Mouse (Mus musculus) midbrain, embryonic 13.5 days (tissue): Measurements from ENCODE around the gene Neu3. TPM values are rescaled to one million over a fixed set of nuclear protein-coding genes. Genes with fewer than 3 reads are reported as not detected.
"Not testable (repeated sequence)": the region's sequence is repeated elsewhere in the genome, so short reads cannot be mapped to it uniquely, and the experiment has no call there.

ENCODE experiments used
- ATAC-seq: fragments of 200-750 bp; cut with Nextera tagmentation; 2 replicates; pipeline ENCODE4 v1.8.0; 2017; ENCODE audit warnings: mild to moderate bottlenecking, moderate TSS enrichment, moderate library complexity
- H3K27ac ChIP-seq: fragments of 300-500 bp; sonication (generic); 2 replicates; pipeline ENCODE4 v1.5.1; 2015; ENCODE audit warnings: inconsistent platforms, mild to moderate bottlenecking, moderate library complexity
- H3K27me3 ChIP-seq: fragments of 300-500 bp; sonication (generic); 2 replicates; pipeline ENCODE4 v1.6.1; 2015; ENCODE audit warnings: mild to moderate bottlenecking, inconsistent platforms
- H3K36me3 ChIP-seq: fragments of 300-500 bp; sonication (generic); 2 replicates; pipeline ENCODE4 v1.6.1; 2015; ENCODE audit warnings: mild to moderate bottlenecking, inconsistent platforms
- H3K4me1 ChIP-seq: fragments of 300-500 bp; sonication (generic); replicated peaks from 2 replicates; pipeline ENCODE4 v1.6.1; 2015; ENCODE audit warnings: inconsistent platforms
- H3K4me2 ChIP-seq: fragments of 300-500 bp; sonication (generic); replicated peaks from 2 replicates; pipeline ENCODE4 v1.6.1; 2015; ENCODE audit warnings: moderate library complexity, mild to moderate bottlenecking, inconsistent platforms
- H3K4me3 ChIP-seq: fragments of 300-500 bp; sonication (generic); replicated peaks from 2 replicates; pipeline ENCODE4 v1.5.1; 2015; ENCODE audit warnings: mild to moderate bottlenecking, inconsistent platforms
- H3K9ac ChIP-seq: fragments of 300-500 bp; sonication (generic); replicated peaks from 2 replicates; pipeline ENCODE4 v1.6.1; 2015; ENCODE audit warnings: mild to moderate bottlenecking, inconsistent platforms
- H3K9me3 ChIP-seq: fragments of 300-500 bp; sonication (generic); 2 replicates; pipeline ENCODE4 v1.6.1; 2016; ENCODE audit warnings: mild to moderate bottlenecking, inconsistent platforms
- WGBS: fragments of 180-500 bp; shearing (Covaris S2); methylation state at CpG from one replicate; pipeline ENCODE4 v1.1.7; 2015; 5-methylcytosine and 5-hydroxymethylcytosine counted together
- polyA plus RNA-seq: library from polyadenylated mRNA; unstranded; fragments of >200 nt; fragmentation: Nextera tagmentation; extraction: Ambion mirVana; gene quantifications from 2 replicates; pipeline ENCODE4 v1.2.1, GENCODE M21; 2015

Neu3 gene
- polyA plus RNA-seq, 1 experiment from 2014 or later: 1.2 TPM

- 72% methylated on average over 6 of the region's 6 CpGs for WGBS
- Histone ChIP-seq H3K4me3 (no peak overlapping the region), H3K4me2 (no peak overlapping the region), H3K4me1 (peaks cover 8% of the 10 kb centered on the region), H3K36me3 (no peaks in the 10 kb centered on the region), H3K27ac (no peak overlapping the region), H3K9me3 (no peaks in the 10 kb centered on the region), H3K9ac (no peak overlapping the region), H3K27me3 (no peaks in the 10 kb centered on the region)
- ATAC-seq: no peak
Observed at GRCm38 (mm10) chr7:99826096-99826495, 2.1 kb downstream of the Neu3 start.

- H3K27ac ChIP-seq: no peak overlapping the region
- no peak for ATAC-seq
- H3K4me2 ChIP-seq: no peak overlapping the region
- H3K9me3 ChIP-seq: no peaks in the 10 kb centered on the region
- no peaks in the 10 kb centered on the region for H3K27me3 ChIP-seq
- WGBS: 88% methylated on average over 9 of the region's 9 CpGs
- peaks cover 8% of the 10 kb centered on the region for H3K4me1 ChIP-seq
- no peaks in the 10 kb centered on the region for H3K36me3 ChIP-seq
- no peak overlapping the region for H3K9ac ChIP-seq
- no peak overlapping the region for H3K4me3 ChIP-seq
Observed at GRCm38 (mm10) chr7:99825511-99825910, 2.7 kb downstream of the Neu3 start.

GRCm38 (mm10) chr7:99824649-99825483 lies 3.4 kb downstream of the Neu3 start:
- H3K4me1 ChIP-seq: peaks cover 8% of the 10 kb centered on the region
- 88% methylated on average over 16 of the region's 16 CpGs for WGBS
- H3K27ac ChIP-seq: no peak overlapping the region
- H3K36me3 ChIP-seq: no peaks in the 10 kb centered on the region
- no peaks in the 10 kb centered on the region for H3K27me3 ChIP-seq
- H3K4me3 ChIP-seq: no peak overlapping the region
- no peak for ATAC-seq
- H3K9ac ChIP-seq: no peak overlapping the region
- no peaks in the 10 kb centered on the region for H3K9me3 ChIP-seq
- H3K4me2 ChIP-seq: no peak overlapping the region

- ATAC-seq: no peak
- Histone ChIP-seq H3K4me3 (no peak overlapping the region), H3K27ac (no peak overlapping the region), H3K27me3 (no peaks in the 10 kb centered on the region), H3K36me3 (no peaks in the 10 kb centered on the region), H3K9ac (no peak overlapping the region), H3K9me3 (no peaks in the 10 kb centered on the region), H3K4me1 (peaks cover 7% of the 10 kb centered on the region), H3K4me2 (no peak overlapping the region)
- 86% methylated on average over 10 of the region's 10 CpGs for WGBS
Observed at GRCm38 (mm10) chr7:99823045-99823663, 5.1 kb downstream of the Neu3 start.

- H3K9ac ChIP-seq: no peak overlapping the region
- H3K9me3 ChIP-seq: no peaks in the 10 kb centered on the region
- no peak for ATAC-seq
- no peaks in the 10 kb centered on the region for H3K27me3 ChIP-seq
- no peak overlapping the region for H3K4me2 ChIP-seq
- no peaks in the 10 kb centered on the region for H3K36me3 ChIP-seq
- H3K4me1 ChIP-seq: no peaks in the 10 kb centered on the region; the same call in 1 of the 2 replicates
- H3K4me3 ChIP-seq: no peak overlapping the region
- H3K27ac ChIP-seq: no peak overlapping the region
- 89% methylated on average over 5 of the region's 5 CpGs for WGBS
Observed at GRCm38 (mm10) chr7:99822426-99822825, 5.8 kb downstream of the Neu3 start.

DNA sequence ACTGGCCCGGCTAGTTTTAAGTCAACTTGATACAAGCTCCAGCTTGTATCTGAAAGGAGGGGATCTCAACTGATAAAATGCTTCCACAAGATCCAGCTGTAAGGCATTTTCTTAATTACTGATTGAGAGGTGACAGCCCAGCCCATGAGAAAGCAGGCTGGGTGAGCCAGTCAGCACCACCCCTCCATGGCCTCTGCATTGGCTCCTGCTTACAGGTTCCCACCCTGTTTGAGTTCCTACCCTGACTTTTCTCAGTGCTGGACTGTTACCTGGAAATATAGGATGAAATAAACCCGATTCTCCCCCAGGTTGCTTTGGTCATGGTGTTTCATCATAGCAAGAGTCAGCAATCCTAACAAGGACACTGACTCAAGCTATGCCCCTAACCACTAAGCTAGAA lies 6.3 kb downstream of the Neu3 start:
- Histone ChIP-seq H3K9ac (no peak overlapping the region), H3K4me1 (no peaks in the 10 kb centered on the region), H3K27ac (no peak overlapping the region), H3K4me2 (no peak overlapping the region), H3K9me3 (no peaks in the 10 kb centered on the region), H3K36me3 (no peaks in the 10 kb centered on the region), H3K4me3 (no peak overlapping the region), H3K27me3 (no peaks in the 10 kb centered on the region)
- ATAC-seq: no peak
- 88% methylated on average over 2 of the region's 2 CpGs for WGBS

- not testable (repeated sequence) for H3K36me3 ChIP-seq, H3K4me1 ChIP-seq, H3K4me2 ChIP-seq, H3K4me3 ChIP-seq, H3K9me3 ChIP-seq, H3K27ac ChIP-seq, H3K27me3 ChIP-seq, ATAC-seq, H3K9ac ChIP-seq
- 17% methylated on average over 9 of the region's 9 CpGs for WGBS
Observed at GRCm38 (mm10) chr7:99818181-99818725, 10.0 kb downstream of the Neu3 start.

- Histone ChIP-seq H3K27me3 (no peaks in the 10 kb centered on the region), H3K4me2 (no peak overlapping the region), H3K27ac (no peak overlapping the region), H3K4me3 (no peak overlapping the region), H3K4me1 (no peaks in the 10 kb centered on the region), H3K9me3 (no peaks in the 10 kb centered on the region), H3K36me3 (0 out of 2 replicates have a peak, but pooled peaks cover 6% of the 10 kb centered on the region), H3K9ac (no peak overlapping the region)
- WGBS: 89% methylated on average over 11 of the region's 11 CpGs
- no peak for ATAC-seq
Observed at GRCm38 (mm10) chr7:99813394-99813793, 14.8 kb downstream of the Neu3 start.

- Histone ChIP-seq H3K27me3 (no peaks in the 10 kb centered on the region), H3K4me1 (no peaks in the 10 kb centered on the region), H3K9ac (no peak overlapping the region), H3K4me3 (no peak overlapping the region), H3K9me3 (no peaks in the 10 kb centered on the region), H3K27ac (no peak overlapping the region), H3K4me2 (no peak overlapping the region), H3K36me3 (0 out of 2 replicates have a peak, but pooled peaks cover 6% of the 10 kb centered on the region)
- ATAC-seq: no peak
- 95% methylated on average over 4 of the region's 4 CpGs for WGBS
Observed at GRCm38 (mm10) chr7:99811661-99812060, 16.6 kb downstream of the Neu3 start.

GRCm38 (mm10) chr7:99810814-99811213 lies 17.4 kb downstream of the Neu3 start:
- WGBS: 83% methylated on average over 2 of the region's 2 CpGs
- Histone ChIP-seq H3K4me3 (no peak overlapping the region), H3K4me2 (no peak overlapping the region), H3K27ac (no peak overlapping the region), H3K27me3 (no peaks in the 10 kb centered on the region), H3K9ac (no peak overlapping the region), H3K36me3 (0 out of 2 replicates have a peak, but pooled peaks cover 6% of the 10 kb centered on the region), H3K9me3 (no peaks in the 10 kb centered on the region), H3K4me1 (no peaks in the 10 kb centered on the region)
- ATAC-seq: no peak

DNA sequence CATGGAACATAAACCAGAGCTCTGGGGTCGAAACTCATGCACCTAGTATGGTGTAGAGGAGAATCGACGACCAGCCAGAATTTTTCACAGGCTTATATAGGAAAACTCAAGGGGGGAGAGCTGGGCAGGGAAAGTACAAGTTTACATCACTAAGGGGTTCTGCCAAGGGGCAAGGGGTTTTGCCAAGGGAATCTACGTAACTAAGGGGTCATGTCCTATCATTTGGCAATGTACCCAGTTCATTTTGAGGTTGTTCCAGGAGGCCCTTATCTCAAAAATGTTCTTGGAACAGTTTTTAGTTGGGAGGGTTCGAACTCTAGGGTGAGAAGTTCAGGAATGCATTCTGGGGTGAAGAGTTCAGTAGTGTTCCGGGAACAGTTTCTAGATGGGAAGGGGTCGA lies 21.2 kb downstream of the Neu3 start:
- H3K9ac ChIP-seq, H3K36me3 ChIP-seq, H3K9me3 ChIP-seq, H3K4me1 ChIP-seq, H3K27ac ChIP-seq, H3K4me3 ChIP-seq, H3K4me2 ChIP-seq, H3K27me3 ChIP-seq, ATAC-seq: not testable (repeated sequence)
- 87% methylated on average over 7 of the region's 7 CpGs for WGBS

DNA sequence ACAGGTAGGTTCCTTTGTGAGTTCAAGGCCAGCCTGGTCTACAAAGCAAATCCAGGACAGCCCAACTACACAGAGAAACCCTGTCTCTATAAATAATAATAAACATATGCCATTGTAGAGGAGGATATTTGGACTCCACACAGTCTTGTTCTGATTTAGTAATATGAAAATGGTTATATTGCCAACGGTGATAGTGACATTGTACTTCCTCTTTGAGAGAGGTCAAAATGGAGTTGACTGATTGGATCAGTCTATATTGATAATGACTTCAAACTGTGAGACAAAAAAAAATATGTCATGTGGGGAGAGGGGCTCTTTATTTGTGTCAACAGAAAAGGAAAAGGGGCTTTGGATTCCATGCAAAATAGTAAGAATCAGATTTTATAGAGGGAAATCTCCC lies 22.9 kb downstream of the Neu3 start:
- no peak for ATAC-seq
- no peaks in the 10 kb centered on the region for H3K4me1 ChIP-seq

More for the DNA sequence above, 22.9 kb downstream of the Neu3 start:
- Histone ChIP-seq H3K9ac (no peak overlapping the region), H3K27ac (no peak overlapping the region), H3K27me3 (no peaks in the 10 kb centered on the region), H3K9me3 (no peaks in the 10 kb centered on the region), H3K4me2 (no peak overlapping the region), H3K36me3 (no peaks in the 10 kb centered on the region), H3K4me3 (no peak overlapping the region)
- WGBS: 96% methylated on average over 1 of the region's 1 CpGs
